Mouse (Mus musculus) liver, embryonic 11.5 days (tissue): ENCODE data around the gene Begain. TPM values are rescaled to one million over a fixed set of nuclear protein-coding genes. Genes with fewer than 3 reads are reported as not detected.

Experiments
- polyA plus RNA-seq: library from polyadenylated mRNA; unstranded; fragments of >200 nt; fragmentation: Nextera tagmentation; extraction: Ambion mirVana; gene quantifications from 2 replicates; pipeline ENCODE4 v1.2.1, GENCODE M21; 2014

The Begain gene
- polyA plus RNA-seq, 1 experiment from 2014 or later = 2.2 TPM

Other genes with a start within 250 kb of the Begain start
- 2.9 and 3.9 TPM in 2 replicates for gene Slc25a29, start 232.3 kb downstream of the Begain start, polyA plus RNA-seq
- gene Slc25a47, start 232.2 kb downstream of the Begain start, polyA plus RNA-seq = 4.5 and 5.2 TPM in 2 replicates
- gene Wdr25, start 174.6 kb downstream of the Begain start, polyA plus RNA-seq = 4.1 and 5.3 TPM in 2 replicates
- 90.8 and 102 TPM in 2 replicates for gene Wars, start 174.0 kb downstream of the Begain start, polyA plus RNA-seq